Mouse (Mus musculus): ENCODE data around the gene Zfp148. TPM values are rescaled to one million over a fixed set of nuclear protein-coding genes. Genes with fewer than 3 reads are reported as not detected.

The Zfp148 gene
- total and polyA plus RNA-seq, 3 experiments: 15.6 to 22.2 (median 19.2) TPM

- Histone ChIP-seq H3K4me1 (ENCODE audit: control insufficient read depth in 1 of 2, insufficient read depth in 2 of 2, low read length in 2 of 2) (0 out of 4 replicates have a peak, but pooled peaks cover 0 to 7% of the 10 kb centered on the region in 2 experiments), H3K9ac (ENCODE audit: control insufficient read depth, low read depth, low read length, poor library complexity, severe bottlenecking) (no peak overlapping the region), H3K79me2 (ENCODE audit: control insufficient read depth, insufficient read depth, low read length, poor library complexity) (peaks cover 6% of the 10 kb centered on the region; the same call in 1 of the 2 replicates), H3K27ac (ENCODE audit: control insufficient read depth, low read depth, low read length) (no peak overlapping the region), H3K4me3 (ENCODE audit: control insufficient read depth in 1 of 2, insufficient read depth in 1 of 2, low read depth in 2 of 2, low read length in 2 of 2) (no peak overlapping the region), H3K27me3 (ENCODE audit: control insufficient read depth in 1 of 2, insufficient read depth in 2 of 2, low read length in 2 of 2) (no peaks in the 10 kb centered on the region), H3K9me3 (replicated peaks; ENCODE audit: insufficient read depth, low read length) (no peaks in the 10 kb centered on the region), H3K36me3 (ENCODE audit: control insufficient read depth in 1 of 2, insufficient read depth in 2 of 2, low read length in 2 of 2) (peaks cover 3 to 17% of the 10 kb centered on the region in 2 experiments)
- DNase-seq (ENCODE audit: low read depth, low spot score): no peak
- TF ChIP-seq HCFC1 (IDR thresholded peaks at IDR 0.05; ENCODE audit: low read depth, low read length): no peak
- no peak for TF ChIP-seq KAT2A (conservative IDR thresholded peaks at IDR 0.05; ENCODE audit: low read depth, low read length)
- TF ChIP-seq POLR2A (IDR thresholded peaks at IDR 0.05; ENCODE audit: control insufficient read depth in 1 of 2, insufficient read depth in 1 of 2, low read depth in 1 of 2, low read length in 2 of 2, poor library complexity in 1 of 2): no peak
- no peak for TF ChIP-seq RCOR1 (IDR thresholded peaks at IDR 0.05; ENCODE audit: low read depth, low read length)
- no peak for TF ChIP-seq SMC3 (IDR thresholded peaks at IDR 0.05; ENCODE audit: low read depth, low read length)
Measured at GRCm38 (mm10) chr16:33428327-33428726, 47.7 kb downstream of the Zfp148 start.

GRCm38 (mm10) chr16:33431660-33432059 is 51.0 kb downstream of the Zfp148 start:
- TF ChIP-seq UBTF (IDR thresholded peaks at IDR 0.05; ENCODE audit: borderline replicate concordance, insufficient read depth, low read depth, low read length) (no peak), ZKSCAN1 (IDR thresholded peaks at IDR 0.05; ENCODE audit: low read depth, low read length) (no peak), POLR2A (IDR thresholded peaks at IDR 0.05; ENCODE audit: control insufficient read depth in 1 of 2, insufficient read depth in 1 of 2, low read depth in 1 of 2, low read length in 2 of 2, poor library complexity in 1 of 2) (no peak), POLR2AphosphoS2 (IDR thresholded peaks at IDR 0.05; ENCODE audit: low read length) (no peak), RAD21 (IDR thresholded peaks at IDR 0.05; ENCODE audit: low read depth, low read length) (no peak), CHD2 (IDR thresholded peaks at IDR 0.05; ENCODE audit: low read length) (no peak), USF1 (IDR thresholded peaks at IDR 0.05; ENCODE audit: low read depth, low read length) (no peak), GABPA (IDR thresholded peaks at IDR 0.05; ENCODE audit: low read depth, low read length) (no peak), ZNF384 (IDR thresholded peaks at IDR 0.05; ENCODE audit: low read depth, low read length) (no peak), NRF1 (IDR thresholded peaks at IDR 0.05; ENCODE audit: insufficient read depth, low read depth, low read length, poor library complexity, severe bottlenecking) (no peak), SMC3 (IDR thresholded peaks at IDR 0.05; ENCODE audit: low read depth, low read length) (no peak)
- Histone ChIP-seq H3K27ac (ENCODE audit: control insufficient read depth, low read depth, low read length) (no peak overlapping the region), H3K4me3 (ENCODE audit: control insufficient read depth in 1 of 2, insufficient read depth in 1 of 2, low read depth in 2 of 2, low read length in 2 of 2) (no peak overlapping the region), H3K9ac (ENCODE audit: control insufficient read depth, low read depth, low read length, poor library complexity, severe bottlenecking) (no peak overlapping the region), H3K9me3 (replicated peaks; ENCODE audit: insufficient read depth, low read length) (no peaks in the 10 kb centered on the region), H3K4me1 (ENCODE audit: control insufficient read depth in 1 of 2, insufficient read depth in 2 of 2, low read length in 2 of 2) (0 out of 4 replicates have a peak, but pooled peaks cover 0 to 7% of the 10 kb centered on the region in 2 experiments), H3K79me2 (ENCODE audit: control insufficient read depth, insufficient read depth, low read length, poor library complexity) (peaks cover 1% of the 10 kb centered on the region; the same call in 1 of the 2 replicates), H3K27me3 (ENCODE audit: control insufficient read depth in 1 of 2, insufficient read depth in 2 of 2, low read length in 2 of 2) (no peaks in the 10 kb centered on the region), H3K36me3 (ENCODE audit: control insufficient read depth in 1 of 2, insufficient read depth in 2 of 2, low read length in 2 of 2) (peaks cover 3 to 18% of the 10 kb centered on the region in 2 experiments)
- DNase-seq (ENCODE audit: low read depth, low spot score): no peak

GRCm38 (mm10) chr16:33441065-33441464 is 60.4 kb downstream of the Zfp148 start:
- Histone ChIP-seq H3K27me3 (ENCODE audit: control insufficient read depth in 1 of 2, insufficient read depth in 2 of 2, low read length in 2 of 2) (no peaks in the 10 kb centered on the region), H3K27ac (ENCODE audit: control insufficient read depth, low read depth, low read length) (no peak overlapping the region), H3K9me3 (replicated peaks; ENCODE audit: insufficient read depth, low read length) (no peaks in the 10 kb centered on the region), H3K4me3 (ENCODE audit: control insufficient read depth in 1 of 2, insufficient read depth in 1 of 2, low read depth in 2 of 2, low read length in 2 of 2) (no peak overlapping the region), H3K79me2 (ENCODE audit: control insufficient read depth, insufficient read depth, low read length, poor library complexity) (peaks cover 7% of the 10 kb centered on the region; the same call in 1 of the 2 replicates), H3K36me3 (ENCODE audit: control insufficient read depth in 1 of 2, insufficient read depth in 2 of 2, low read length in 2 of 2) (peaks cover 22% of the 10 kb centered on the region in 2 experiments), H3K4me1 (ENCODE audit: control insufficient read depth in 1 of 2, insufficient read depth in 2 of 2, low read length in 2 of 2) (peaks cover 0 to 25% of the 10 kb centered on the region in 2 experiments; a peak in 3 of 4 replicates), H3K9ac (ENCODE audit: control insufficient read depth, low read depth, low read length, poor library complexity, severe bottlenecking) (no peak overlapping the region)
- no peak for DNase-seq (ENCODE audit: low read depth, low spot score)
- no peak for TF ChIP-seq ZNF384 (IDR thresholded peaks at IDR 0.05; ENCODE audit: low read depth, low read length)
- no peak for TF ChIP-seq MAFK (IDR thresholded peaks at IDR 0.05; ENCODE audit: borderline replicate concordance, low read depth, low read length)
- no peak for TF ChIP-seq ZMIZ1 (IDR thresholded peaks at IDR 0.05; ENCODE audit: low read depth, low read length)
- no peak for TF ChIP-seq TBP (IDR thresholded peaks at IDR 0.05; ENCODE audit: low read depth, low read length)

Measured in MEL (cell line).